Mouse (Mus musculus): Measurements from ENCODE around the gene Gm9964. TPM values are rescaled to one million over a fixed set of nuclear protein-coding genes. Genes with fewer than 3 reads are reported as not detected.
A peak's percentile ranks its signal among the peaks of the same experiment; 100 is the strongest.

Gene Gm9964
- 1 to 10 TPM in 1 of 2 experiments, under 1 TPM in 1; 0.68 to 1.3 TPM for total RNA-seq (2021)
- long read RNA-seq, experiment 1 = 0 reads
- long read RNA-seq, experiment 2 = 0 reads

GRCm38 (mm10) chr11:79296856-79297491, at the start of gene Gm9964:
Gm9964 (minus strand) TSS chr11:79296906.
- no peak for DNase-seq (ENCODE audit: low spot score in 2 of 2)
- intact Hi-C loops (cut with DNase I) = loop anchor here (5.0 kb wide), 2 partner anchors 100 to 335 kb away; no protein-coding TSS in a partner anchor

DNA sequence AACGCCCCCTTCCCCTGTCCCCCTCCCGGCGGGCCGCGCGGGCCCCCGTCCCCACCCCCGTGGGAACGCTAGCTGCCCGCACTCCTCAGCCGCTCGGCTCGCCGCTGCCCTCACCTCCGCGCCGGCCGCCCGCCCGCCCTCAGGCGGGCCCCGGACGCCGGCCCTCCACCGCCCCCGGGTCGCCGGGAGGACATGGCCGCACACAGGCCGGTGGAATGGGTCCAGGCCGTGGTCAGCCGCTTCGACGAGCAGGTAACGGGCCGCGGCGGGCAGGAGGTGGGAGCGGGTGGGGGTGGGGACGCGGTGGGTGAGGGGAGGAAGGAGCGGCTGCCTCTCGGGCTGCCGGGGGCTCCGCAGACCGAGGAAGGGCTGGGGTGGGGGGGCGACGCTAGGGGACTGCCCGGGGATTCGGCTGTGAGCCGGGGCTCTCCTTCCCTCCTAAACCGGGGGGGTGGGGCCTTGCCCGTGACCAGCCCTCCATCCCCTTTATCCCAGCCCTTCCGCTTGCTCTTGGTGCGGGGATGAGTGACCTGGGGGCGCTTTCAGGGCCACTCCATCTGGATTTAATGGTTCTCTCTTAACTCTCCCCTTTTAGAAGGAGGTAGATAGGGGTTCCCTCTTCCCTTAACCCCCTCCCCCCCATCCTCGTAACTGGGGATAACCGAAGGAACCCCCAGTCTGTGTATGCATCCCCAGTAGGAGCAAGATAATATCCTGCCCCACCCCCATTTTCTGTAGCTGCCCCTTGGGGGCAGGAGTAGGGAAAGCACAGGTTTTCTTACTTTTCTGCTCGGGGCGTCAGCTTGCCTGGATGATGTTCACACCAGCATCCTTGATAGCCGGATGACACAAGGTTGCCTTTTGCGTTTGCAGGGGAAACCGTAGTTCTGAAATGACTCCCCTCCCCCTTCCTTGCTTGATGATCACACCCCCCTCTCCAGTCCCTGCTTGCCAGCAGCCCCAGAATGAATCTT, 43.4 kb upstream of the Gm9964 start:
- intact Hi-C loops (cut with DNase I) = no loop called here

DNA sequence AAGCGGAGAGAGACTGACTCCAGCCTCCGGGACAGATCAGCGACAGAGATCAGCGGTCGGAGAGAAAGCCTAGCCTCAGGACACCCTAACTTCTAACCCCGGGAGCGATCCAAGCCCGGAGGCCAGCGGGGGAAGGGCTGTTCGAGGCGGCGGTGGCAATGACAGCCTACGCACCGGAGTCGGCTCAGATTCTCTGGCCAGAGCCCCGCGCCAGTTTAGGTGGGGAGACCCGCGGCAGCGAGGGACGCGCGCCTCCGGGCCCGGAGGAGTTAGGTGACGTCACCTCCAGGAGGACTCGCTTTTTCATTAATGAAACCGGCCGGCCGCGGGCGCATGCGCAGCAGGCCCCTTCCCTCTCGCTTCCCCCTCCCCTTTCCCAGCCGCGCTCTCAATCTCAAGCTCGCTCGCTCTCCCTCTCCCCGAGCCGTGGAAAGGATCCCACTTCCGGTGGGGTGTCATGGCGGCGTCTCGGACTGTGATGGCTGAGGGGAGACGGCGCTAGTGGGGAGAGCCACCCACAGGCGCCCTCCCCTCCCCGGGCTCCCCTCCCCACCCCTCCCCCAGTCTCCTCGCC, 42.6 kb upstream of the Gm9964 start, which contains the start of gene Nf1:
TSS of gene Nf1 (plus strand) at position 460 of the 574 bp plus-strand sequence.
- peak; percentile 96 for DNase-seq (ENCODE audit: low spot score in 2 of 2)
- intact Hi-C loops (cut with DNase I) = no loop called here

More for the DNA sequence above, 43.4 kb upstream of the Gm9964 start:
- peak; percentile 13 to 22 for DNase-seq (ENCODE audit: low spot score in 2 of 2)

DNA sequence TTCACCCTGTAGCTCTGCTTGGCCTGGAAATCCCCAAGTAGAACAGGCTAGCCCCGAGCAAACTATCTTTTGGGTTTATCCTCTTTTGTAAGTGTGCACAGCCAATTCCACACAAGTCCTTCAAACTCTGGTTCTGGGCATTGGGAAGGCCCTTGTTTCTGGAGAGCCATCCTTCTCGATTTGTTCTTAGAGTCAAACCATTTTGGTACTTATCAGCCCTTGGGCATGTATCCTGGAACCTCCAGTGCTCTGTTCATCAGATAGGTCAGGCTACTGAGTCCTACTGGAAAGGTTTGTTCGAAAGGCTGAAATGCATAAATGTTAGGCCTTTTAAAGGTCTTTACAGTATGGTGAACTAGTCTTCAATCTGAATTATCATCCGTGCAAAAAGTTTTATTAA, 41.9 kb upstream of the Gm9964 start:
- intact Hi-C loops (cut with DNase I) = no loop called here
- no peak for DNase-seq (ENCODE audit: low spot score in 2 of 2)

DNA sequence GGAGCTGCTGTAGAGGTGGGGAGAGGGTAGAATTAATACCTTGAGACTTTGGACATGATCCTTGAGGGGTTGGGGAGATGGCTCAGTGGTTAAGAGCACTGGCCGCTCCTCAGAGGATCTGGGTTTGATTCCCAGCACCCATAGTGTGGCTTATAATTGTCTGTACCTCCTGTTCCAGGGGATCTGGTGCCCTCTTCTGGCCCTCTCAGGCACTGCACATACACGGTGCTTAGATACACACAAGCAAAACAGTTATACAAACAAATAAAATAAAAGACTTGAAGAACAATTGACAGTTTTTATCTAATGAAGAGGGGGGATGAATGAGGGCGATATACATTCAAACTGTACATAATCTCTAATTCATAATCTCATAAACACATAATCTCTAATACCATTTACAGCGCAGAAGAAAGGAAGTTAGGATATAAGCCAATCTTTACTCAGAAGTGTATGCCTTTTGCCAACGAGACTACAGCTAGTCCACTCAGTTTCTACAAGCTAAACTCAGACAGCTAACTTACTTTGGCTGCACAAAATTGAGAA, 40.1 kb upstream of the Gm9964 start:
- intact Hi-C loops (cut with DNase I) = no loop called here

DNA sequence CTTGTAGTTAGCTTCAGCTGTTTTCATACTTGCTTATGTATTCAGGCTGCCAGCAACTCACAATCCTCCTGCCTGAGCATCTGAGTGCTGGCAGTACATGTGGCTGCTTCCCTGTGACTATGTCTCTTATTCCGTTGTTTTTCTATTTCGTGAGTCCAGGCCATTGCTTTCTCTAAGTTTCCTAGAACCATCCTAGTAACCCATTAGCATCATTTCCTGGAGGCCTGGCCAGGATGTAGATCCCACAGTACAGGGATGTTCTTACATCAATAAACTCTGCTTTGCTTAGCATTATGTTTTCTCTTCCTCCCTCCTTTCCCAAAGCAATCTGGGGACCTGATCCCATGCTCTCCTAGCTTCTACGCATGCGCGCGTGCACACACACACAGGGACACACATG, 38.4 kb upstream of the Gm9964 start:
- intact Hi-C loops (cut with DNase I) = no loop called here
- DNase-seq (ENCODE audit: low spot score in 2 of 2) = no peak

More for the DNA sequence above, 40.1 kb upstream of the Gm9964 start:
- peak in 1 of 2 experiments; percentile 8 for DNase-seq (ENCODE audit: low spot score in 2 of 2)

- intact Hi-C loops (cut with DNase I) = no loop called here
- no peak for DNase-seq (ENCODE audit: low spot score in 2 of 2)
Observed at GRCm38 (mm10) chr11:79329585-79329984, 32.9 kb upstream of the Gm9964 start.

DNA sequence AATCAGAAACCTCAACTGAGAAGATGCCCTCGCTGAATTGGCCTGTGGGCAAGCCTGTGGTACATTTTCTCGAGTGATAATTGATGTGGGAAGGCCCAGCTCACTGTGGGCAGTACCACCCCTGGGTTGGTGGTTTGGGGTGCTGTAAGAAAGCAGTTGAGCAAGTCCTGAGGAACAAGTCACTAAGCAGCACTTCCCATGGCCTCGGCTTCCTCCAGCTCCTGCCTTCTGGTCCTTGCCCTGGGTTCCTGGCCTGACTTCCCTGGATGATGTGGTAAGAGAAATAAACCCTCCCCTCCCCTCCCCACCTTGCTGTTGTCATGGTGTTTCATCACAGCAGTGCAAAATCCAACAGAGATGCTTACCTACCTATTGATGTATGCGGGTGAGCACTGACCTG, 31.4 kb upstream of the Gm9964 start:
- intact Hi-C loops (cut with DNase I) = no loop called here
- DNase-seq (ENCODE audit: low spot score in 2 of 2) = no peak

GRCm38 (mm10) chr11:79327106-79327505, 30.4 kb upstream of the Gm9964 start:
- intact Hi-C loops (cut with DNase I) = no loop called here

DNA sequence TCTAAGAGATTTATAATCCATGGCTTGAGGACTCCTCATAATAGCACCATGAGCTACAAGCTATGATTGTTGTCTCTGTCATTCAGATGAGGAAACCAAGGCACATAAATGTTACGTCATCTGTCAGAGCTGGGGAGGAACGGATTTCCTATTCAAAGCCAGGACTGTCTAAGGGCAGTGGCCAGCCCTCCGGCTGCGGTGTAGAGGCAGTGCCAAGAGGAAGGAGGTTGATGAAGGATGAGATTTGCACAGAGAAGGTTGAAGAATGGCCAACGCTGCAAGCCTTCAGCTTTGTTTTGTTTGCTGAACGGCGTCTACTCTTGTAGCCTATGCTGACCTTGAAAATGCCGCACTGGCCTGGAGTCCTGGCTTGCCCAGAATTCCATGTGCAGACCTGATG, 29.0 kb upstream of the Gm9964 start:
- DNase-seq (ENCODE audit: low spot score in 2 of 2) = no peak
- intact Hi-C loops (cut with DNase I) = no loop called here

More at GRCm38 (mm10) chr11:79327106-79327505, 30.4 kb upstream of the Gm9964 start:
- no peak for DNase-seq (ENCODE audit: low spot score in 2 of 2)

- intact Hi-C loops (cut with DNase I) = no loop called here
- peak in 1 of 2 experiments; percentile 21 for DNase-seq (ENCODE audit: low spot score in 2 of 2)
Observed at GRCm38 (mm10) chr11:79323985-79324685, 27.4 kb upstream of the Gm9964 start.

DNA sequence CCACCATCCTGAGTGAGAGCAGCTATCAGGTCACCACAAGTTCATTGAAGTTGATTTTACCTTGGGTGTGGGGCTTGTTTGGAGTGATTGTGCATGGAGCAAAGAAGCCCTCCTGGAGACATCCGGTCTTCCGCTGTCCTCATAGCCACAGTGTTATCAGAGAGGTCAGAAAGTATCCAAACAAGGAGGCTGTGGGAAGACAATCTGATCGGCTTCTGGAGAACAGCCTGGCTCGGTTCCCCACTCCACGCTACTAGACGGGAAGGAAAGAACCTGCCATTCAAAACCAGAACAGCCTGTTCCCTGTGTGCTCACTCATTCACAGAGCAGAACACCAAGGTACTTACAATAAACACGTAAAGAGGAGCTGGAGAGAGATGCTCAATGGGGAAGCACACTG, 23.1 kb upstream of the Gm9964 start:
- intact Hi-C loops (cut with DNase I) = no loop called here
- no peak for DNase-seq (ENCODE audit: low spot score in 2 of 2)

DNA sequence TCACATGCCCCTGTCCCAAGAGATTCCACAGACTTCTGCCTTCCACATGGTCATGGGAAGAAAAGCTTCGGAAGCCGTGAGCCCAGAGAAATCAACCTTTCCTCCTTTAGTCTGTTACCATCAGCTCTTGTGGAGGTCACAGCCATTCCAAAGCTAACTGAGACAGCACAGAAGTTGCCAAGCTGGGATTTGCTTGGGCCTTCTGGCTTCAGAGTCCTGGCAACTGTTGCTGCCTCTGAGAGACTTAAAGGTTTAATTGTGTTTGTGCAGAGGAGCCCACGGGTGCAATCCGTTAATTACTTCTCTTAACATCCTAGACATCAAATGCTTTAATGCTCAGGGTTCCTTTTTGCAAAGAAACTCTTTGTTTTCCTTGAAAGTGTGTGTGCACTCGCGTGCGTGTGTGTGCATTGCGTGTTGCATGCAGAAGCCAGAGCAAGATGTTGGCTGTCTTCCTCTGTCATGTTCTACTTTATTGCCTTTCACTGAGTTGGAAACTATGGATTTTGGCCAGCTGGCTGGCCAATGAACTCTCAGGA, 20.2 kb upstream of the Gm9964 start:
- intact Hi-C loops (cut with DNase I) = no loop called here
- DNase-seq (ENCODE audit: low spot score in 2 of 2) = no peak

- DNase-seq (ENCODE audit: low spot score in 2 of 2) = no peak
- intact Hi-C loops (cut with DNase I) = no loop called here
Observed at GRCm38 (mm10) chr11:79310467-79310866, 13.8 kb upstream of the Gm9964 start.

- DNase-seq (ENCODE audit: low spot score in 2 of 2) = no peak
- intact Hi-C loops (cut with DNase I) = no loop called here
Observed at GRCm38 (mm10) chr11:79307560-79308200, 11.0 kb upstream of the Gm9964 start.

- DNase-seq (ENCODE audit: low spot score in 2 of 2) = peak; percentile 10 to 22
- intact Hi-C loops (cut with DNase I) = no loop called here
Observed at GRCm38 (mm10) chr11:79306996-79307395, 10.3 kb upstream of the Gm9964 start.

GRCm38 (mm10) chr11:79306510-79306909, 9.8 kb upstream of the Gm9964 start:
- peak in 1 of 2 experiments; percentile 7 for DNase-seq (ENCODE audit: low spot score in 2 of 2)
- intact Hi-C loops (cut with DNase I) = no loop called here

DNA sequence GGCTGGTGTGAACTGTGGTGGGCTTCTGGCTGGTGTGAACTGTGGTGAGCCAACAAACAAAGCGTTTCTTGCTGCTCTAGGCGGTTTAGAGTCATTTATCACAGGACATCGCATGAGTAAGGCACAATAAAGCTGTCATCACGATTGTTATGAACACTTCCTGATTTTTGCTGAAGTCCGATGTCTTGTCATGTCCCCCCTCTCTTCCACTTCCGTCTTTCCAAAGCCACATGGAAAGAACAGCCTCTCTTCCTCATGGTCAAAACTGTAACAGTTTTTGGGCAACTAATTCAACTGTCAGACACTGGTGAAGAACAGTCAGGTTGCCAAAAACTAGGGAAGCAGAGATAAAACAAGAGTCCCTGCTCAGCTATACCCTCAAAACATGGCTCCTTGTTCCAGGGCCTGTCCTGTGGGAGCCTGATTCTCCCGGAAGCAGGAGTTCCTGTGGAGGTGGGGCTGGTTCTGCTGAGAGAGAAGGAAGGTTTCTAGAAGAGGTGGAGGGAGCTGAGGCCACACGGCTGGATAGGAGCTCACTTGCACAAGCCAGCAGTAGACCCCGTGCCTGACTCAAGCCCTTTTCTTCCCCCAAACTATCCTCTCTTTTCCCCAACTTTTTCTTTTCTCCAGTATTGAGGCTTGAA, 9.1 kb upstream of the Gm9964 start:
- no peak for DNase-seq (ENCODE audit: low spot score in 2 of 2)
- intact Hi-C loops (cut with DNase I) = no loop called here

Measured in left cerebral cortex, postnatal 14 days (tissue).